Mouse (Mus musculus) ovary, adult 10 weeks (tissue): Measurements from ENCODE around the gene Bcs1l. TPM values are rescaled to one million over a fixed set of nuclear protein-coding genes. Genes with fewer than 3 reads are reported as not detected.

ENCODE experiments used
- polyA plus RNA-seq: library from polyadenylated mRNA; stranded (reverse); fragments of 350-450 nt; fragmentation: Illumina TruSeq; extraction: RNeasy Lipid Tissue Mini Kit (QIAGEN cat#74804); gene quantifications from one replicate; pipeline ENCODE4 v1.2.3, GENCODE M21; 2014

The Bcs1l gene
- 4.4 TPM for polyA plus RNA-seq

DNA sequence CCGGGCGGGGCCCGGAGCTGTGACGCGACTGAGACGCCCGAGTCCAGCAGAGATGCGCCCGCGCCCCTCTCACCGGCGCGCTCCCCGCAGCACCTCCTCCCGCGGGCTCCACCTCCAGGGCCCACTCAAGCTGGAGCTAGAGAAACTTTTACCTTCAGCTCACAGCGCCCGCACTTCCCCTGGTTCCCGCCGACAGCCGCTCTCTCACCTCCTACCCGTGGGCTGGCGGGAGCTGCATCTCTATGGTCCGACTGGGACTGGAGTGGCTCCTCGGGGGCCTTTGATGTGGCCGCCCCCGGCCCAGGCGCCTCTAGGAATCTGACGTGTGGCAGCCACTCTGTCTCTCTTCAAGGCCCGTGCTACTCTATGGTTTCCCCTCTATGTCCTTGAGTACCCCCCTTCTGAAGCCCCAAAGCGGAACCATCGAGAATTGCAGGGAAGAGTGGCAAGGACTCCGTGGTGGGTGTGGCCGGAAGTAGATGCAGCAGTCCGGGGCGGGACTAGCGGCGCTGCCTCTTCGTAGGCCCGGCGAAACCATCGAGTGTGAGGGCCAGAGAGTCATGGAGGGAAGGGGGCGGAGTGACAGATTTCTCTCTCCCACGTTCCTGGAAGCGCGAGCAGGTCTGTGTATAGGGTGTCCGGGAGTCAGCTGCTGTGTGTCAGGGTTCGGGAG lies at the start of gene Bcs1l, which contains the start of gene Zfp142:
Bcs1l (plus strand) TSS at position 517 of the 673 bp plus-strand sequence.
Zfp142 (minus strand) TSS at position 474 of the 673 bp plus-strand sequence.

DNA sequence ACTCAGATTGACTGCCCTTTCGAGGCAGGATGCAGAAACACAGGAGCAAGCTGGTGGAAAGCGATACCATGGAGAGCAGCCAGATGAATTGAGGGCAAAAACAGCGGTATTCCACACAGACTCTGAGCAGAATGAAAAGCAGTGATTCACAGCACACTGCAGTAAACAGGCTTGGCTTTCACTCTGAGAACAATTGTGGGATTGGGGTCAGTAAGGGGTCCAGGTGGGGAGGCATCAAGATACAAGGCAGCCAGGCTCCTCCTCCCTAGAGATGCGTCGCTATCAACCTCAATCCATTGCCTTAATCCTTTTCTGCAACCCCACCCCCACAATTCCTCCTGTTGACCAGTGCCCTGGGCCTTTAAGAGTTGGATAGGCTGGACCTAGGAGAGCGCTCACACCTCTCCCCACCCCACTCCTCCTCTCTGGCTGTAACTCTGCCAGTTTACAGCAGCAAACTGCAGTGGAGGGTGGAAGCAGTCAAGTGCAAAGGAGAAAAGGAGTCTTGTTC lies 45.6 kb upstream of the Bcs1l start, which contains the start of gene Plcd4:
Plcd4 (plus strand) TSS at position 438 of the 511 bp plus-strand sequence.

GRCm38 (mm10) chr1:74544184-74544583 lies 43.9 kb upstream of the Bcs1l start, which contains the start of gene Usp37:
Gene Usp37, minus strand, starts transcription at chr1:74544284.

DNA sequence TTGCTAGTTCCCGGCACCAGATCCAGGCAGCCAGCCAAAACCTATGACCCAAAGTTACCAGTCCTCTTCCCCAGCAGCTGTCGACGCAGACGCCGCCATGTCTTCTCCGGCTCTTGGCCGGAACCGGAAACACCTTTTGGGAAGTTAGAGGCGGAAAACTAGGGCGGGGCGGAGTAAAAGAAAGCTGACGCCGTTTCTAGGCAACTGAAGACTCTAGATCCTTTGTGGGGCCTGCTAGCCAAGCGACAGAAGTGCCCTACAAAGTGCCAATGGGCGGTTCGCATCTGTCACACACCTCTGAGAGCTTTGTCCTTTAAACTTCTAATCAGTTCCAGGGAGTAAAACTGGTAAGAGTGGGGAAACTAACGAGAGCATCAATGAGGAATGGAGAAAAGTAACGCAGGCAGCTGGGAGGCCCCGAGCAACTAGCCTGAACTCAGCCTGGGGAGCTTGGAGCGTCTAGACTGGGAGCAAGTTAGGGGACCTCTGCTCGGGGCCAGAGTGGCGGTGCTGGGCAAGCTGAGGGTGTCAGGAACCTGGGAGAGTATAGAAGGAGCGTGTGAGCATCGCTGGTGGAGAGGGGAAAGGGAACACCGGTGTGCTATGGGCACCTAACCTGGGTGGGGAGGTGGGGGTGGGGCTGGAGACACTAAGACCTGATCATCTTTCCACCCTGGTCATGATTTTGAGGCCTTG lies 13.3 kb downstream of the Bcs1l start, which contains the start of the genes Rnf25 and Stk36:
Rnf25 (minus strand) TSS at position 131 of the 696 bp plus-strand sequence.
Stk36 (plus strand) TSS at position 179 of the 696 bp plus-strand sequence.

Other genes starting within 250 kb of the Bcs1l start
- gene Catip, start 226.2 kb upstream of the Bcs1l start, polyA plus RNA-seq: 0.66 TPM
- gene Slc11a1, start 213.1 kb upstream of the Bcs1l start, polyA plus RNA-seq: 1.0 TPM
- gene Ctdsp1, start 196.8 kb upstream of the Bcs1l start, polyA plus RNA-seq: 19.9 TPM
- 0.83 TPM for gene Vil1, start 178.9 kb upstream of the Bcs1l start, polyA plus RNA-seq
- 40.9 TPM for gene Cnot9, start 82.2 kb upstream of the Bcs1l start, polyA plus RNA-seq
- gene Plcd4, start 45.4 kb upstream of the Bcs1l start, polyA plus RNA-seq: not detected
- 46.6 TPM for gene Usp37, start 44.0 kb upstream of the Bcs1l start, polyA plus RNA-seq
- 7.6 TPM for gene Zfp142, start within 50 bp of the Bcs1l start, polyA plus RNA-seq
- 14.6 TPM for gene Rnf25, start 13.1 kb downstream of the Bcs1l start, polyA plus RNA-seq
- gene Stk36, start 13.2 kb downstream of the Bcs1l start, polyA plus RNA-seq: 4.6 TPM
- 39.3 TPM for gene Ttll4, start 73.5 kb downstream of the Bcs1l start, polyA plus RNA-seq
- 2.5 TPM for gene Cyp27a1, start 125.3 kb downstream of the Bcs1l start, polyA plus RNA-seq
- gene Prkag3, start 160.9 kb downstream of the Bcs1l start, polyA plus RNA-seq: not detected
- gene Wnt6, start 183.6 kb downstream of the Bcs1l start, polyA plus RNA-seq: 4.9 TPM
- gene Wnt10a, start 203.2 kb downstream of the Bcs1l start, polyA plus RNA-seq: not detected